Mouse (Mus musculus): ENCODE results near the gene Mettl9.

GRCm38 (mm10) chr7:121003793-121004418 lies 30.3 kb upstream of the Mettl9 start:
- TF ChIP-seq CTCF (IDR thresholded peaks at IDR 0.05; ENCODE audit: low read depth) (no peak), EP300 (IDR thresholded peaks at IDR 0.05; ENCODE audit: low read depth) (no peak)

All from liver, embryonic 14.5 days (tissue).